Mouse (Mus musculus): ENCODE results near the gene Maml2.

- TF ChIP-seq POLR2A (IDR thresholded peaks at IDR 0.05; ENCODE audit: borderline replicate concordance, insufficient read depth, low read length) (no peak), CTCF (IDR thresholded peaks at IDR 0.05; ENCODE audit: borderline replicate concordance, insufficient read depth, low read depth, low read length) (no peak)
Measured at GRCm38 (mm10) chr9:13515976-13516375, 218.2 kb downstream of the Maml2 start.
